Mouse (Mus musculus) mesoderm, embryonic 11.5 days (tissue): ENCODE data around the gene Lad1.

Experiments used
- DNase-seq: peaks from one replicate; pipeline ENCODE4 v3.0.0-alpha.2; 2012; ENCODE audit warnings: low read depth, low spot score

Lad1 gene

DNA sequence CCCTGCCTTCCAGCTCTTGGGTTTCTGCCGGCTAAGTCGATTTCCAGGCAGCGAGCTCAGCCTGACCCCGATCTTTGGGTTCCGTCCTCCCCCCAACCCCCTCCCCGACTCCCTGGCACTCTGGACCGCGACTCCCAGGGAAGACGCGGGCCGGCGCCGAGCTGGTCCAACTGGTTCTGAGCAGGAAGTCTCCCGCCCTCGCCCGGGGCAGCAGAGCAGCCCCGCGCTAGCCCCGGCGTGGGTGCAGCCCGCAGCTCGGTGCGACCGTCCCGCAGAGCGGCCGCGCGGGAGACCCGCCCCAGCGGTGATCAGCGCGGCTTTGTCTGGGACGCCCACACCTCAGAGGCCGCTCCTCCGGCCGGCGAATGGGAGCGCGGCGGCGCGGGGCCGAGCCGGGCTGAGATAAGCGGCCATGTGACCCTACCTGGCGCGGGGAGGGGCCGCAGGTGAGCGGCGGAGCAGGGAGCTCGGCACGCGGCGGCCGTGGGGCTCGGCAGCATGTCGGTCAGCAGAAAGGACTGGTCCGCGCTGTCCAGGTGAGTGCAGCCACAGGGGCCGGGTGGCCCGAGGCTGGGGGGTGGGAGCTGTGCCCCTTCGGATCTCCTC, at the start of gene Lad1:
Lad1 (plus strand) TSS at position 118 of the 606 bp plus-strand sequence.
- DNase-seq: peak; percentile 35

DNA sequence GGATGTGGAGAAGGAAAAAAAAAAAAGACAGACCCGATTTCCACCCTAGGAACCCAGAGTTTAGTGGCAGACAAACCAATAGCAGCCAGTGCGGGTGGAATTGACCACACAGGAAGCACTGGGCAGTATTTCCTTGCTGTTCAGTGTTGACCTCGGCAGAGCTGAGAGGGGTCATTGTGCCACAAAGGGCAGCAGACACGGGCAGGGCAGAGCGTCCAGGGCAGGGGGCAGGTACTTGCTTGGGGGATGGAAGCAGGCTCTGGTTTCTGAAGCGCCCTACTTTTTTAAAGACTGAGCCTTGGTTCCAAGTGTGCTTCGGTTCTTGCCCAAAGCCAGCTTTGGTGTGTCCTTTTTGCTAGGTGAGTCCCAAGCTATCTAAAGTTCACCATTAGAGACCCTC, 48.2 kb upstream of the Lad1 start:
- DNase-seq: no peak

DNA sequence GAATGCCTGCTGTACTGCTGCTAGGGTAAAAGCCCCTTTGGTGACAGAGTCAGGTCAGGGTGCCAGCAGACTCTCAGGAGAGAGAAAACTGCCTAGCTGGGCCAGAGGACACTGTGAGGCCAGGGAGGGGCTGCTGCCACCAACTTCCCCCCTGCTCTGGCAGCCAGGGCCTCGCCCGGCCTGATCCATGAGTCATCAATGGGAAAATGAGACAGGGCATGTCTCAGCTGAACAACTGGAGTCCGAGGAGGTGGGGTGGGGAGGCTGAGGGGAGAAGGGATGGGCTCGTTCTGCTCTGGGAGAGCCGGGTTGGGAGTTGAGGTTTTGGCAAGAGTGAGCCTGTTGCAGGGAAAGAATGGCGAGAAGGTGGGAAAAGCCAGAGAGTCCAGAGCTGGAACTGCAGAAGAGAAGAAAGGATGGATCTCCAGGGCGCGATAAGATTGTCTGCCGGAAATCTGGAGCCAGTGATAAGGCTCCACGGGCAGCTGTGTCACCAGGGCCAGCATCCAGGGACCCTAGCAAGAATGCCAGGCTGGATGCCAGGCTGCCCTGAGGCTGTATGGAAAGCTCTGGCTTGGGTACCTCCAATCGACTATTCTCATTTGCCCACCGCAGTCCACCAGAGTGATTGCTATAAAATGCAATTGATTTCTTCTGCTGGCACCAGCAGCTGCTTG, 47.4 kb upstream of the Lad1 start:
- DNase-seq: no peak

DNA sequence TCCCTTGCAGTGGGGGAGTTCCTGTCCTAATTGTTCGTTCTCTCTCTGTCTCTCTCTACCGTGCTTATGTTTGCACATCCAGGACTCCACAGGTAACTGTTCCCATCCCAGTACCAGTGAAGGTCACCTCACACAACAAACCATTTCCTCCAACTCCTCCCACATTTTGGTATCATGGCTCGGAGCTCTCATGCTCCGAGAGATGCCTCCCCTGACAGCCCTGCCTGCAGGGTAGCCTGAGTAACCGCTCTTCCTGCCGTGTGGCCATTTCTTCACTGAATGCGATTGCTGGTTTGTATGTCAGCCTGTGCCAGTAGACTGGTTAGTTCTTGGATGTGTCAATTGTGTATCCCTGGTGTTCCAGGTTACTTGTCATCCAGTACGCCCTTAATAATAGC, 46.8 kb upstream of the Lad1 start:
- no peak for DNase-seq

DNA sequence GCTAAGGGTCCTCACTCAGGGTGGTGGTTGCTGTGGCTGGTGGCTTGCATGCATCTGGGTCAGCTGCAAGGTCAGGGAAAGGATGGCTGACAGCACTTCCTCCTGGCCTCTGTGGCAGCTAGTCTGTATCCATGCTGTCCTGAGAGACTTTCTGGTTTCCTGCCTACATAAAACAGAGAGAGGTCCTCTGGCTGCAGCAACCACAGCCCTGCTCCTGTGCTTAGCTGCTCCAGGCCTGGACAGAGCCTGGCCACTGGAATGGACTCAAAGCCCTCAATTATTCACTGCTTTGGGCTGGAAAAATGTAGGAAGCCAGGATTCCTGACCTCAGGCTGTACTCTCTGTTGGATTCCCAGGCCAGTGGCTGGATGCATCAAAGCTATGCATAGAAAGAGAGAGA, 41.8 kb upstream of the Lad1 start:
- DNase-seq: no peak

GRCm38 (mm10) chr1:135777046-135777445, 41.4 kb upstream of the Lad1 start:
- no peak for DNase-seq

DNA sequence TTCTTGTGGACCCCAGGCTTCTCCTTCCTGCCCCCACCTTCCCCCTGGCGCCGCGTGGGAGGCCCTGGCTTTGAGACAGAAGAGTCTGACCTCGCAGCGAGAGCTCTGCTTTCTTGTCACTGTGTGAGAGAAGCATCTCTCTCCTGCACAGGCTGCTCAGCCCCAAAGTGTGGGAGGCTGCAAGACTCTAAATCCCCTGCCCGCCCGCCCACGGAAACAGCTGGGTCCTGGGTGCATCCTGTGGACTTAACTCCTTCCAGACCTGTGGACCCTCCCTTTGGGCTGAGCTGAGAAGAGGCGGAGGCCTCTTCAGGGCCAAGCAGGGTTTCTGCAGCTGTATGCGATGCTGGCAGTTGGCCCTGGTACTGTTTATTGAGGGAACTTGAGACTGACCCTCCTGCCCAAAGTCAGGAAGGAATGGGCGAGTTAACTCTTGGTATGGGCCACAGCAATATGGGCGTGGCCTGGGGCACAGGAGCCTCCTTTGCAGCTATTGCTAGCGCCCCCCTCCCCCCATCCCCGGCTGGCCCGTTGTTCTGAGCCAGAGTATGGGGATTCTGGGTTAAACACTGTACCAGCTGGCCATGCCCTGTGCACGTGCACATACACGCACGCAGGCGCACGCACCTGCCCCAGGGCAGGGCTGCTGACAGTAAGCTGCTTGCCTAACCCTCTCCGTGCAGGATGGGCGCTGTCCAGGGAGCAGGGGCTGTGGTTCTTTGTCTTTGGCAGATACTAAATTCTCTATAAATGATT, 39.4 kb upstream of the Lad1 start, which contains the start of gene Tnni1:
Tnni1 (plus strand) TSS at position 655 of the 756 bp plus-strand sequence.
- DNase-seq: no peak

GRCm38 (mm10) chr1:135780649-135781048, 37.7 kb upstream of the Lad1 start:
- DNase-seq: no peak

- DNase-seq: peak; percentile 86
Observed at GRCm38 (mm10) chr1:135781220-135781619, 37.2 kb upstream of the Lad1 start.

GRCm38 (mm10) chr1:135782816-135783215, 35.6 kb upstream of the Lad1 start:
- peak; percentile 45 for DNase-seq

GRCm38 (mm10) chr1:135787799-135788198, 30.6 kb upstream of the Lad1 start:
- DNase-seq: peak; percentile 86

DNA sequence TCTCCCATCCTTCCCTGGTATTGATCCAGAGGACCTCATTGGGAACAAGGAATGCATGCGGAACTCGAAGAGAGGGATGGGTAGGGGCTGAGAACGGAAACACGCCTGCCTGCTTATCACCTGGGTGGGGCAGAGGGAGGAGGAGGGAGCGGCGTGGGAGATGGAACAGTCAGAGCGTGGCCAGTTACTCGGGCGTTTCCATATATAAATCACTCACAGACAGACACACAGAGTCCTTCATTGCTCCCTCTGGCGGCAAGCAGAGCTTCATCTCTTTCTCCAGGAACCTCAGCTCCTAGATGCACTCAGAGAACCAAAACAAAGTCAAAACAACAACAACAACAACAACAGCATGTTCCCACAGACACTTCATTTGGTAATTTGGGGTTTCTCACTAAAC, 29.7 kb upstream of the Lad1 start:
- DNase-seq: peak; percentile 26

DNA sequence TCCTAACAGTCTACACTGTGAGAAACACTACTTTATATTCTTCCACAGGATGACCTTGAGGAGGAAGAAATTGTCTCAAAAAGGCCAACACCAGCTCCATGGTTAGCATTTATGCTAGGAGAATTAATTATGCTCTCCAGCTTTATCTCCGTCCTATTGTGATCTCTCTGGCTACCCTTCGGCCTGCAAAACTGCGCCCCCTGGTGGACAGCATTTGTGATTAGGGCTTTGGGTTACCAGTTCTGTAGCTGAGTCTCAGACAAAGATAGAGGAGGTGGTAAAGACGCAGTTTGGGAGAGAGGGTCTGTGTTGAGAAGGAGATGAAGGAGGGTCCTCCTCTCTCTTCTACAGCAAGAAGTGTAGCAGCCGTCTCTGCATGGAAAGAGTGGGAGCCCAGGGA, 28.6 kb upstream of the Lad1 start:
- DNase-seq: peak; percentile 69

DNA sequence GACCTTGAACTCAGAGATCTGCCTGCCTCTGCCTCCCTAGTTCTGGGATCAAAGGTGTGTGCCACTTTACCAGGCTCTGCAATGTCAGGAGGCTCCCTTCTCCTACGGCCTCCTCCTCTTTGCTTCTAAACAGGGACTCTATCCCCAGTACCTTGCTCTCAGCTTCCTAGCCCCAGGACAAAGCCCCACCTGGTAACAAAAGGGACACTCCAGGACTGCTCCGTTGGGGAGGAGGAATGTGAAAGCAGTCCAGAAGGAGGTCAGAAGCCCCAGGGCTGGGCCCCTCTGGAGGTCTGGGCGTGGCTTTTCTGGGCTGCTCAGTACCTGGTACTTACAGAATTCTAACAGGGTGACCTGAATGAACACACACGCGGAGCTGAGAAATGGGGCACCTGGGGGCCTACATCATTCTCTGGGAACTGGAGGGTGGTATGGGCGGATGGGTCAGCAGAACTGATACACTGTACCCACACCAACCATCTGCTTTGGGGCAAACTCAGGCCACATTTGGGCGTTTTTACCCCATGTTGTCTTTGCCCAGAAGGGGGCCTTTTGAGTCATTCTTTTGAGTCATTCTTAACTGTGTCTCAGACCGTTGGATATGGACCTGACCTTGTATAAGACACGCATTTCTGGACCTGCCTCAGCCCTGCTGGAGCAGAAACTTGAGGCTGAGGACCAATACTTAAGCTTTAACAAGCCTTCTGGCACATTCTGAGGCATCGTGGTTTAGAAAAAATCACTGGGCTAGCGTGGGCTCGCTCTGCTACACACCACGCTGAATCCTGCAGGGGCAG, 26.1 kb upstream of the Lad1 start:
- DNase-seq: no peak

- DNase-seq: no peak
Observed at GRCm38 (mm10) chr1:135793370-135794215, 24.8 kb upstream of the Lad1 start.

GRCm38 (mm10) chr1:135794216-135795134, 23.9 kb upstream of the Lad1 start:
- no peak for DNase-seq

GRCm38 (mm10) chr1:135798492-135798891, 19.9 kb upstream of the Lad1 start:
- DNase-seq: no peak

- DNase-seq: no peak
Observed at GRCm38 (mm10) chr1:135799109-135799627, 19.2 kb upstream of the Lad1 start.

DNA sequence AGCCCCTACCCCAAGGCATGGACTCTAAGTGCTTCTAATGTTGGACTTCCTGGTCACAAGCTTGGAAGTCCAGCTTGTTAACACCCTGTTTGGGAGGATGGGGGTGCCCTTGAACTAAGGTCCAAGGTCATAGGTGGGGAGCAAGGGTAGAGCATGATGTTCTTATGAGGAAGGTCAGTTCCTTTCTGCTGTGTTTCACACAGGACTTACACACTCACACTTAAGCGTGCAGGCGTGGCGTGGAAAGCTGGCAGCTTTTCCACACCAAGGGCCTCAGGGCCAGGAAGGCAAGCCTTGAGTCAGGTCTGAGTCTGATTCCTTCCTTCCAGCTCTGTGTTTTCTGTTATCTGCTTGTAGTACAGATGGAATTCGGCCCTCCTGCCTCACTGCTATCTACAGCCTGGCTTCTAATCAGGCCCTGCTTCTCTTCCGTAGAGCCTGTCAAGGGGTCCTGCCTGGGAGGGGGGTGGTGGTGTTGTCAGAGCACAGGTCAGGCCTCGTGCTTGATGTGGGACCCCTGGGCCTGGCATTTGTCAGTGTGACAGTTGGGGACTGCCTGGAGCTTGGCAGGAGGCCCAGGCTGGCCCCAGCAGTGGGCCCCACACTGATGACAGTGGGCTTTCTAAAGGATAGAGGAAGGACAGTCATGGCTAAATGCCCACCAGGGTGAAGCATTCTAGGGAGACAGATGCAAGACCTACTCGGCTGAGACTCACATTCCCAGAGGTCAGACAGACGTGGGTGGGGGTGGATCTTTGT, 18.0 kb upstream of the Lad1 start:
- no peak for DNase-seq
